Comparison of ENCODE assay signal across 15 mouse cellular contexts in genomic region chr8:73290636-73291035, GRCm38 (mm10).
"Had no signal": no experiment of that assay in that cellular context is flagged by ENCODE, and none has a peak within 500 bp of the region (broad histone marks: within the 10 kb centered on the region; RNA-seq: fewer than 3 reads in every experiment).

No protein-coding gene starts in this region.

- H3K27me3 ChIP-seq: limb, embryonic 12.5 days; liver, embryonic 13.5 days; megakaryocyte, embryonic 14.5 days had no signal

- ATAC-seq: midbrain, embryonic 16.5 days had no signal

- H3K4me1 ChIP-seq: liver, embryonic 13.5 days; megakaryocyte, embryonic 14.5 days had no signal

- H3K36me3 ChIP-seq: limb, embryonic 12.5 days; liver, embryonic 13.5 days had no signal

- H3K4me3 ChIP-seq: layer of hippocampus, adult 2 months; limb, embryonic 12.5 days; liver, embryonic 13.5 days; megakaryocyte, embryonic 14.5 days had no signal

- DNase-seq: kidney, adult 9 months; kidney, postnatal 10 days; kidney, postnatal 4 days; liver; liver, embryonic 13.5 days; lung, adult 18-20 months; lung, postnatal 4 days; right cerebral cortex, adult 18-20 months; right cerebral cortex, postnatal 25 days; thymus, postnatal 36 days had no signal

- H3K4me2 ChIP-seq: limb, embryonic 12.5 days; liver, embryonic 13.5 days; midbrain, embryonic 11.5 days had no signal

- H3K9ac ChIP-seq: limb, embryonic 12.5 days; liver, embryonic 13.5 days had no signal

- H3K9me3 ChIP-seq: limb, embryonic 12.5 days; liver, embryonic 13.5 days had no signal

- H3K27ac ChIP-seq: layer of hippocampus, adult 2 months; limb, embryonic 12.5 days; liver, embryonic 13.5 days had no signal
